Mouse (Mus musculus): Measurements from ENCODE around the gene Ace. TPM values are rescaled to one million over a fixed set of nuclear protein-coding genes. Genes with fewer than 3 reads are reported as not detected.

The Ace gene
- polyA plus RNA-seq, 1 experiment from 2014 or later: 0.68 TPM

GRCm38 (mm10) chr11:105969516-105969915, 1.8 kb downstream of the Ace start:
- no peak for ATAC-seq (ENCODE audit: insufficient number of reproducible peaks, insufficient read depth, low FRiP score, low TSS enrichment)

GRCm38 (mm10) chr11:105974593-105974992, 6.8 kb downstream of the Ace start:
- H3K27ac ChIP-seq: no peak overlapping the region
- no peak for ATAC-seq (ENCODE audit: insufficient number of reproducible peaks, insufficient read depth, low FRiP score, low TSS enrichment)
- no peak overlapping the region for H3K9ac ChIP-seq
- no peaks in the 10 kb centered on the region for H3K36me3 ChIP-seq
- no peaks in the 10 kb centered on the region for H3K9me3 ChIP-seq
- WGBS: 92% methylated on average over 6 of the region's 6 CpGs
- H3K4me3 ChIP-seq: no peak overlapping the region
- no peak overlapping the region for H3K4me2 ChIP-seq (replicated peaks)
- no peaks in the 10 kb centered on the region for H3K4me1 ChIP-seq
- peaks cover 19% of the 10 kb centered on the region for H3K27me3 ChIP-seq

More at GRCm38 (mm10) chr11:105969516-105969915, 1.8 kb downstream of the Ace start:
- no peaks in the 10 kb centered on the region for H3K36me3 ChIP-seq
- H3K4me1 ChIP-seq: peaks cover 11% of the 10 kb centered on the region
- no peak overlapping the region for H3K4me2 ChIP-seq (replicated peaks)
- H3K9me3 ChIP-seq: no peaks in the 10 kb centered on the region
- no peak overlapping the region for H3K27ac ChIP-seq
- no peak overlapping the region for H3K9ac ChIP-seq
- H3K27me3 ChIP-seq: peaks cover 55% of the 10 kb centered on the region
- WGBS: 47% methylated on average over 1 of the region's 1 CpGs
- no peak overlapping the region for H3K4me3 ChIP-seq

GRCm38 (mm10) chr11:105975050-105975449, 7.3 kb downstream of the Ace start:
- H3K4me1 ChIP-seq: no peaks in the 10 kb centered on the region
- no peaks in the 10 kb centered on the region for H3K9me3 ChIP-seq
- no peak overlapping the region for H3K4me2 ChIP-seq (replicated peaks)
- WGBS: 66% methylated on average over 3 of the region's 3 CpGs
- H3K27me3 ChIP-seq: peaks cover 14% of the 10 kb centered on the region
- H3K9ac ChIP-seq: no peak overlapping the region
- no peaks in the 10 kb centered on the region for H3K36me3 ChIP-seq
- no peak overlapping the region for H3K4me3 ChIP-seq
- ATAC-seq (ENCODE audit: insufficient number of reproducible peaks, insufficient read depth, low FRiP score, low TSS enrichment): no peak
- no peak overlapping the region for H3K27ac ChIP-seq

GRCm38 (mm10) chr11:105975636-105976035, 7.9 kb downstream of the Ace start:
- Histone ChIP-seq H3K9ac (no peak overlapping the region), H3K4me3 (no peak overlapping the region), H3K4me1 (no peaks in the 10 kb centered on the region), H3K36me3 (no peaks in the 10 kb centered on the region), H3K4me2 (replicated peaks) (no peak overlapping the region), H3K27me3 (peaks cover 8% of the 10 kb centered on the region), H3K27ac (no peak overlapping the region), H3K9me3 (no peaks in the 10 kb centered on the region)
- 90% methylated on average over 5 of the region's 5 CpGs for WGBS
- no peak for ATAC-seq (ENCODE audit: insufficient number of reproducible peaks, insufficient read depth, low FRiP score, low TSS enrichment)

GRCm38 (mm10) chr11:105978232-105978631, 10.5 kb downstream of the Ace start:
- no peak for ATAC-seq (ENCODE audit: insufficient number of reproducible peaks, insufficient read depth, low FRiP score, low TSS enrichment)
- Histone ChIP-seq H3K4me1 (no peaks in the 10 kb centered on the region), H3K9me3 (no peaks in the 10 kb centered on the region), H3K27me3 (no peaks in the 10 kb centered on the region), H3K36me3 (no peaks in the 10 kb centered on the region), H3K9ac (no peak overlapping the region), H3K27ac (no peak overlapping the region), H3K4me2 (replicated peaks) (no peak overlapping the region), H3K4me3 (no peak overlapping the region)
- 89% methylated on average over 2 of the region's 2 CpGs for WGBS

GRCm38 (mm10) chr11:105978634-105979033, 10.9 kb downstream of the Ace start:
- H3K4me3 ChIP-seq: no peak overlapping the region
- H3K4me2 ChIP-seq (replicated peaks): no peak overlapping the region
- H3K4me1 ChIP-seq: no peaks in the 10 kb centered on the region
- no peak overlapping the region for H3K27ac ChIP-seq
- no peak for ATAC-seq (ENCODE audit: insufficient number of reproducible peaks, insufficient read depth, low FRiP score, low TSS enrichment)
- no peaks in the 10 kb centered on the region for H3K36me3 ChIP-seq
- no peaks in the 10 kb centered on the region for H3K9me3 ChIP-seq
- H3K9ac ChIP-seq: no peak overlapping the region
- no peaks in the 10 kb centered on the region for H3K27me3 ChIP-seq
- WGBS: 74% methylated on average over 5 of the region's 5 CpGs

- Histone ChIP-seq H3K36me3 (no peaks in the 10 kb centered on the region), H3K4me1 (no peaks in the 10 kb centered on the region), H3K9me3 (no peaks in the 10 kb centered on the region), H3K27me3 (no peaks in the 10 kb centered on the region), H3K9ac (no peak overlapping the region), H3K27ac (no peak overlapping the region), H3K4me2 (replicated peaks) (no peak overlapping the region), H3K4me3 (no peak overlapping the region)
- WGBS: 64% methylated on average over 4 of the region's 4 CpGs
- no peak for ATAC-seq (ENCODE audit: insufficient number of reproducible peaks, insufficient read depth, low FRiP score, low TSS enrichment)
Measured at GRCm38 (mm10) chr11:105984452-105984851, 16.7 kb downstream of the Ace start.

- Histone ChIP-seq H3K4me3 (no peak overlapping the region), H3K4me2 (replicated peaks) (no peak overlapping the region), H3K27ac (no peak overlapping the region), H3K9me3 (no peaks in the 10 kb centered on the region), H3K4me1 (no peaks in the 10 kb centered on the region), H3K27me3 (no peaks in the 10 kb centered on the region), H3K36me3 (no peaks in the 10 kb centered on the region), H3K9ac (no peak overlapping the region)
- 77% methylated on average over 6 of the region's 6 CpGs for WGBS
- no peak for ATAC-seq (ENCODE audit: insufficient number of reproducible peaks, insufficient read depth, low FRiP score, low TSS enrichment)
Measured at GRCm38 (mm10) chr11:105987446-105987845, 19.7 kb downstream of the Ace start.

GRCm38 (mm10) chr11:105989446-105989845, 21.7 kb downstream of the Ace start:
- no peaks in the 10 kb centered on the region for H3K4me1 ChIP-seq
- H3K27ac ChIP-seq: no peak overlapping the region
- no peak overlapping the region for H3K4me3 ChIP-seq
- no peak for ATAC-seq (ENCODE audit: insufficient number of reproducible peaks, insufficient read depth, low FRiP score, low TSS enrichment)
- H3K36me3 ChIP-seq: no peaks in the 10 kb centered on the region
- H3K9me3 ChIP-seq: no peaks in the 10 kb centered on the region
- H3K27me3 ChIP-seq: no peaks in the 10 kb centered on the region
- WGBS: 72% methylated on average over 6 of the region's 6 CpGs
- H3K9ac ChIP-seq: no peak overlapping the region
- H3K4me2 ChIP-seq (replicated peaks): no peak overlapping the region

- no peak overlapping the region for H3K27ac ChIP-seq
- H3K4me1 ChIP-seq: no peaks in the 10 kb centered on the region
- no peak for ATAC-seq (ENCODE audit: insufficient number of reproducible peaks, insufficient read depth, low FRiP score, low TSS enrichment)
- no peaks in the 10 kb centered on the region for H3K9me3 ChIP-seq
- WGBS: 52% methylated on average over 2 of the region's 2 CpGs
- no peaks in the 10 kb centered on the region for H3K27me3 ChIP-seq
- H3K4me2 ChIP-seq (replicated peaks): no peak overlapping the region
- H3K4me3 ChIP-seq: no peak overlapping the region
- H3K36me3 ChIP-seq: no peaks in the 10 kb centered on the region
- no peak overlapping the region for H3K9ac ChIP-seq
Measured at GRCm38 (mm10) chr11:105990231-105990630, 22.5 kb downstream of the Ace start.

GRCm38 (mm10) chr11:105994375-105994774, 26.6 kb downstream of the Ace start, which contains the start of gene Ace3:
Ace3 (plus strand) TSS chr11:105994675.
- Histone ChIP-seq H3K4me3 (no peak within 1 kb of the TSS), H3K9ac (no peak within 1 kb of the TSS), H3K36me3 (no peaks in the 10 kb centered on the region), H3K27ac (no peak within 1 kb of the TSS), H3K27me3 (no peaks in the 10 kb centered on the region), H3K4me2 (replicated peaks) (no peak within 1 kb of the TSS), H3K9me3 (no peaks in the 10 kb centered on the region), H3K4me1 (no peaks in the 10 kb centered on the region)
- WGBS: 95% methylated on average over 3 of the region's 3 CpGs
- no peak for ATAC-seq (ENCODE audit: insufficient number of reproducible peaks, insufficient read depth, low FRiP score, low TSS enrichment)

GRCm38 (mm10) chr11:106000062-106000461, 32.3 kb downstream of the Ace start:
- no peak for ATAC-seq (ENCODE audit: insufficient number of reproducible peaks, insufficient read depth, low FRiP score, low TSS enrichment)
- Histone ChIP-seq H3K4me1 (no peaks in the 10 kb centered on the region), H3K9ac (no peak overlapping the region), H3K27me3 (no peaks in the 10 kb centered on the region), H3K9me3 (no peaks in the 10 kb centered on the region), H3K4me2 (replicated peaks) (no peak overlapping the region), H3K27ac (no peak overlapping the region), H3K36me3 (no peaks in the 10 kb centered on the region), H3K4me3 (no peak overlapping the region)
- 94% methylated on average over 6 of the region's 6 CpGs for WGBS

- Histone ChIP-seq H3K4me2 (replicated peaks) (no peak overlapping the region), H3K9ac (no peak overlapping the region), H3K27ac (no peak overlapping the region), H3K27me3 (no peaks in the 10 kb centered on the region), H3K4me1 (no peaks in the 10 kb centered on the region), H3K9me3 (no peaks in the 10 kb centered on the region), H3K4me3 (no peak overlapping the region), H3K36me3 (no peaks in the 10 kb centered on the region)
- WGBS: 44% methylated on average over 4 of the region's 4 CpGs
- no peak for ATAC-seq (ENCODE audit: insufficient number of reproducible peaks, insufficient read depth, low FRiP score, low TSS enrichment)
Measured at GRCm38 (mm10) chr11:106001718-106002117, 34.0 kb downstream of the Ace start.

Measured in embryonic facial prominence, embryonic 12.5 days (tissue).